Mouse (Mus musculus) kidney, adult 11 months (tissue): ENCODE measurements at regions not wholly inside any gene's neighbourhood (a gene's known extent, or its start where the extent isn't known, plus 50 kb on each side); places are given as distances from the start of the nearest gene placed in this dataset.

Source experiments
- DNase-seq: peaks from one replicate; pipeline ENCODE4 v3.0.0; 2022

GRCm38 (mm10) chr13:59910179-59911071, 87.5 kb upstream of the Tut7 start:
- DNase-seq: no peak

- no peak for DNase-seq
These were observed 86.5 kb upstream of the Tut7 start for GRCm38 (mm10) chr13:59909400-59909799.

GRCm38 (mm10) chr13:59908786-59909185, 85.8 kb upstream of the Tut7 start:
- no peak for DNase-seq

DNA sequence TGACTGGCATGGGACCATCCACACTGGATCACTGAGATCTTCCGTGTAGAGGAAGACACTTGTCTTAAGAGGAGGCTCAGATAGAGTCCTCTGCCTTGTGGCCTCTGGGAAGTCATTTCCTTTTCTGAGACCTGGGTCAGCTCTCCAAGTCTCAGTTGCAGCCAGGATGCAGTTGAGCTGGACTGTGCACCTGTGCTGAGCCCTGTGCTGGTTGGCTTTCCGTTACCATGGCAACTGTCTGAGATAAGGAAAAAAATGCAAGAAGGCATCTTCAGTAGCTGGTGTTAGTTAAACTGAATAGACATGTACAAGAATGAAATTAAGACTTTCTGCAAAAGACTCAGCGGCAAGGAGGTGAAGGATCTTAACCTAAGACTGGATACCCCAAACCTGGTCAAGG, 82.5 kb upstream of the Tut7 start:
- DNase-seq: no peak

DNA sequence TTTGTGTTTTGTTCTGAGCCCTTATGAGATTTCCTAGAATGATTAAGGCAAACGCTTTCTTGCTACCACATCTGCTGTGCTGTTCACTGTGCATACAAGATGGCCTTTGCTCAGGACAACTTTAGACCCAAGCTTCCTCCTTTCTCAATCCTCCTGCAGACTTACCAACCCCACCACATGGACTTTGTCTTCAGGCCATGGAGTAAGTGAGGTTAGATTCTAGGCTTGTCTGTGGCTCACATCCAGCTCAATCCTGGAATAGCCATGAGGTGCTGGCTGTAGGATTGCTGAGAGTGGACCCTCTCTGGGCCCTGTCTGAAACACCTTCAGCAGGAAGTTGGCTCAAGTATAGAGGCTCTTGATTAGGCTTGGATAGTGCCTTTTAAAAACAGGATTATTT, 81.5 kb upstream of the Tut7 start:
- peak; percentile 51 for DNase-seq

- no peak for DNase-seq
These were observed 76.6 kb upstream of the Tut7 start for GRCm38 (mm10) chr13:59899521-59899920.

DNA sequence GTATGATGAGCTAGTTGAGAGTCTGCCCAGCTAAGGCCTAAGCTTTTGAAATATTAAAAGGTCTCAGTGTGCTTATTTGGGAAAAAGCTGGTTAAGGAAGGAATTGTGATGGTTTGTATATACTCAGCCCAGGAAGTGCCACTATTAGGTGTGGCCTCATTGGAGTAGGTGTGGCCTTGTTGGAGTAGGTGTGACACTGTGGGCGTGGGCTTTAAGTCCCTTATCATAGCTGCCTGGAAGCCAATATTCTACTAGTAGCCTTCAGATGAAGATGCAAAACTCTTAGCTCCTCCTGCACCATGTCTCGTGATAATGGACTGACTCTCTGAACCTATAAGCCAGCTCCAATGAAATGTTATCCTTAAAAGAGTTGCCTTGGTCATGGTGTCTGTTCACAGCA, 72.8 kb upstream of the Tut7 start:
- DNase-seq: no peak

DNA sequence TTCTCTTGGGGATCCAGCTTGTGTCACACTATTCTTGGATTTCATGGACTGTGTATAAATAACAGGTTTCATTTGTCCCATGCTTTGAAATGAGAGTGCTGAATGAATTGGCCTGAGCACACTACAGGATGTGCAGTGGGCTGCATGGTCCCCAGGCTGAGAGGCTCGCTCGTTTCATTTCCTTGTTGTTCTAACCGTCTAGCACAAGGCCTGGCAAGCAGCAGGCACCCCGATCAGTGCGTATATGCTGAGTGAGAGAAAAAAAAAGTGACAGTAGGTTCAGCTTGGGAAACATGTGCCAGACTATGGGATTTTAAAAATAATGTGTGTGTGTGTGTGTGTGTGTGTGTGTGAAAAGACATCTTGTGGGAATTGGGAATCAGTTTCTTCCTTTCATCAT, 71.1 kb upstream of the Tut7 start:
- no peak for DNase-seq

DNA sequence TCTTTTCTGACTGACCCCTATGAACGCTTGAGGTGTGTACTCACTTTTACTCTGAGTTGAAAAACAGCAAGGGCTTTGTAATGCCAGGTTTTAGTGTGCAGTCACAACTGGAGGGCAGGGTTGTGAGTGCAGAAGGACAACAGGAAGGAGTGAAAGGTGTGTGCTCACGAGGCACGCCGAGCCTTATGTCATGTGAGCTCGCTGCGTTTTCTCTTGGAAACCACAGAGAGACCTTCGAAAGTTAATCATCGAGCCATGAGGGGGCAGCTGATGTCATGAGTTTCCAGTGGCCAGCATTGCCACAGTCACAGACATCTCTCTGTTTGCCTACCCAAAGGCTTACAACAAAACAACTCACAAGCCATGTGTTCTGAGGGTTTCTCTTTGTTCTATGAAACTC, 70.0 kb upstream of the Tut7 start:
- peak; percentile 64 for DNase-seq

- DNase-seq: no peak
These were observed 69.4 kb upstream of the Tut7 start for GRCm38 (mm10) chr13:59892340-59892739.

GRCm38 (mm10) chr13:59891737-59892136, 68.8 kb upstream of the Tut7 start:
- DNase-seq: no peak

DNA sequence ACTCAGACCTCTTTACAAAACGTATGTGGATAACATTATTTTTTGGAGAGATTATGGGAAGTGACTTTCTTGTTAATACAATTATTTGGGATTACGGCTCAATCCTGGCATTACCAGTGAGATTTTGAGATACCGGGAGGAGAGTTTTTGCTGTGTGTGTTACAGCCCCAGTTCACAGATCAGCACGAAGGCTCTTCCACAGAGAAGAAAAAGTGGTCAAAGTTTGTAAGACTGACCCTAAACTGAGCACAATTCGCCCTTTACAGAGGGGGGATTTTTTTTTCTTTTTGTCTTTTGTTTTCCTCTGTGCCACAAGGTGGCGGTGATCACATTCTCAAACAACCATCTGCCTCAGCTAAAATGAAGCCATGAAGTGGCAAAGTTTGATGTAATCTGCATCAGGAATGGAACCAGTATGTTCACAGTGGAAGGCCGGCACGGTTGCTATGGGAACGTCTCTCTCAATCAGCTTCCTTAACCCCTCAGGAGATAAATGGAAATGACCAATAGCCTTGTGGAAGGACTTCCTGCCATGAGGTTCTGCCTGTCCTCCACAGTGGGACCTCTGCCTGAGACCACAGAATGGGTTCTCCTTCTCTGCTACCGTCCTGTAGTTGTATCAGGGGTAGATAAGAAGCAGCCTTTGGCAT, 66.6 kb upstream of the Tut7 start:
- DNase-seq: peak; percentile 46

- DNase-seq: no peak
These were observed 65.4 kb upstream of the Tut7 start for GRCm38 (mm10) chr13:59888038-59889016.

DNA sequence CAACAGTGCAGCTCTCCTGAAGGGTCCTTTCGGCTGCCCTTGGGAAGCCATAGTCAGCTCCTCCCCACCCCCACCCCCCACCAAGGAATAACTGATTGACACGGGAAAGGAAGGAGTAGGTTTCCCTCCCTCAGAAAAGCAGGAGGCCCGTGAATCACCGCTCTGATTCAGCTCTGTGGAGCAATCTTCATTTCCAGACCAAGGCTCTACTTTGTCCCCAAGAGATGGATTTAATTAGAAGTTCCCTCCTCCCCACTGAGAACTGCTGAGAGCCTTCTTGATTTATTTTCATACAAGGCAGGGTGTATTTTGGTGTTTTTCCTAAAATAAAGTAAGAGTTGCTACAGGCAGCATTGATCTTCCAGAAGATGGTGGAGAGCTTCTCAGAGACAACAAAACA, 64.4 kb upstream of the Tut7 start:
- no peak for DNase-seq

DNA sequence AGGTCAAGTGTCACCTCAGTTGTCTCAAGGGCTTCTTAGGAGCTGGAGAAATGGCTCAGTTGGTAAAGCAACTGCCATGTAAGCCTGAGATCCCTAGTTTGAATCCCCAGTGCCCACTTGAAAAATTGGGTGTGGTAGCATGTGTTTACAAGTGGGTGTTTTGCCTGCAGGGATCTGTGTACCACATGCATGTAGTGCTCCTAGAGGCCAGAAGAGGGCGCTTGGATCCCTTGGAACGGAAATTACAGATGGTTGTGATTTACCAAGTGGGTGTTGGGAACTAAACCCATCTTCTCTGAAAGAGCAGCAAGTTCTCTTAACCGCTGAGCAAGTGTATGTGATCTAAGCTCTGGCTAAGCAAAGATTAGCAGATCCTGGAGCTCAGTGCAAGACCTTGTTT, 63.6 kb upstream of the Tut7 start:
- DNase-seq: no peak

DNA sequence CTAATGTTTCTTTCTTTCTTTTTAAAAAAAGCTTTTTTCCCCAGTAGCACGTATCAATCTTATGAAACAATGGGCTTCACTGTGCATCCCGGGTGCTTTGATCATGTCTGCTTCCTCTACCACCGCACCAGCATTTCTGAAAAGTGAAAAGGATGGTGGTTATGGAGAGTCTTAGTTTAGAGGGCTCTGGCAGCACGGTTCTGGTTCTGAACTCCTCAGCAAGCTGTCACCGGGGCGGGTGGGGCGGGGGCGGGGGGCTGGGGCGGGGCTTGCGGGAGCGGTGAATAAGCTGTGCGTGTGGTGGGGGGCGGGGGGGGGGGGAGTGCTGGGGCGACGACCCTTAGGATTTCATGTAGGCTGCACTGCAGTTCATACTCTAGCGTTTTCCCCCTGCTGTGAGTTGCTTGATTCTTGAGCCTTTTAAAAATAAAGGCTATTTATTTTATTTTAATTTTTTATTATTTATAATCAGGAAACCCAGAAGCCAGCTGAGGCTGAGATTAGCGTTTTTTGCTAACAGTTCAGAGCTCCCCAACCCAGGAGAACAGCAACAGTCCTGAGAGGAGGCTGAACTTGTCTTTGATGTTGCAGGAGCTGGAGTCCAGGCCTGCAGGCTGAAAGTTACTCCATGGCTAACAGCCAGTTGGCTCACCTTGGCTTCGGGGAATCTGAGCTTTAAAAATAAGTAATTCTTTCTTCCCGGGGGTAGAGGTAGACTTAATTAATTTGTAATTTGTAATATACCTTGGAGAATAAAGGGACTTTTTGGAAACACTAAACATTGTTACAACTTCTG, 59.2 kb upstream of the Tut7 start:
- peak; percentile 40 for DNase-seq

- peak; percentile 37 for DNase-seq
These were observed 57.1 kb upstream of the Tut7 start for GRCm38 (mm10) chr13:59880055-59880454.

DNA sequence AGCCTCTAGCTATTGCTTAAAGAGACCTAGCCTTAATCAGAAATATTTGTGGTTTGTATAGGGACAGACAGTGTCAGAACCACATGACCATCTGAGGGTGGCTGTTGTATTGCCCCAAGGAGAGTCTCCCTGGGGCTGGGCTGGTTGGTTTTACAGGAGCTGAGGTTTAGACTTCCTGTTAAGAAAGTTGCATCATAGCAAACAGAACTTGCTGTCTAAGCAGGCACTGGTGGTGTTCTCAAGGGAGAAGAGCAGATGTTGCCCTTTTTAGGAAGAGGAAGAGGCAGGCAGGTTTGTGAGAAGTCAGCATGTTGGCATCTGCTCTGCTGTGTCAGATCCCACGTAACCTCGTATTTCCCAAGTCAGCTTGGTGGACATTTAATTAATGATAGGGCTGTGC, 52.7 kb upstream of the Tut7 start:
- no peak for DNase-seq

DNA sequence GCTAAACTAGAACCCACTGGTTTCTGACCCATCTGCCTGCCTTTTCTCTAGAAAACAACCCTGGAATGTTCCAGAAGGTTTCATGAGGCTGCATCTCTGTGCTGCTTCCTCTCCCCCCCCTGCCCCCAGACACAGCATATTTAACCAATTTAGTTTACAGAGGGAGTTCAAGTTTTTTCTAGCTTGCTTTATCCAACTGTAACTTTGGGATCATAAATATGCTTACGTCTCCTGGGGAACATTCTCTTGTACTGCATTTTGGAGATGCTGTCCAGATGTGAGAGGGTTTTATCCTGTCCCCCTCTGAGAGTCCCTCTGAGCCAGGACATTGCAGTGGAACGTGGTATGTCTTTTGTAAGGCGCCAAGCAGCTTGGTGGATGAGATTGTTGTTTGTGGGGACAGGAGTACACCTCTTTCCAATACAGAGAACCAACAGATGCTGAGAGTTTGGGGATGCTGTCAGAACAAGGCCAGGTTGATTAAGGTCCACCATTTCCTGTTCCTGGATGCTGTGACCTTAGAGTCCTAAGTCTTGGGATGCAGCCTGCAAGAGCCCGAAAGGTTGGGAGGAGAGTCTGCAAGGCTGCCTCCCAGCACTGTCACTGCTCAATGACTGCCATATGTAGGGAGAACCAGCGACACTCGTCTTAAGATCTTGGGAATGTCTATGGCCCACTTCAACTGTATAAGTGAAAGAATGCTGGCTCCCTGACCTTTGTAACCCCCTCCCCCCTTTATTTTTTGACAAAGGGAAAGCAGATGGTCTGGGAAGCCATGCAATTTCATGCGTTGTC, 51.4 kb upstream of the Tut7 start:
- no peak for DNase-seq
